Comparison of ENCODE assay signal across 8 mouse cellular contexts in the genomic region with DNA sequence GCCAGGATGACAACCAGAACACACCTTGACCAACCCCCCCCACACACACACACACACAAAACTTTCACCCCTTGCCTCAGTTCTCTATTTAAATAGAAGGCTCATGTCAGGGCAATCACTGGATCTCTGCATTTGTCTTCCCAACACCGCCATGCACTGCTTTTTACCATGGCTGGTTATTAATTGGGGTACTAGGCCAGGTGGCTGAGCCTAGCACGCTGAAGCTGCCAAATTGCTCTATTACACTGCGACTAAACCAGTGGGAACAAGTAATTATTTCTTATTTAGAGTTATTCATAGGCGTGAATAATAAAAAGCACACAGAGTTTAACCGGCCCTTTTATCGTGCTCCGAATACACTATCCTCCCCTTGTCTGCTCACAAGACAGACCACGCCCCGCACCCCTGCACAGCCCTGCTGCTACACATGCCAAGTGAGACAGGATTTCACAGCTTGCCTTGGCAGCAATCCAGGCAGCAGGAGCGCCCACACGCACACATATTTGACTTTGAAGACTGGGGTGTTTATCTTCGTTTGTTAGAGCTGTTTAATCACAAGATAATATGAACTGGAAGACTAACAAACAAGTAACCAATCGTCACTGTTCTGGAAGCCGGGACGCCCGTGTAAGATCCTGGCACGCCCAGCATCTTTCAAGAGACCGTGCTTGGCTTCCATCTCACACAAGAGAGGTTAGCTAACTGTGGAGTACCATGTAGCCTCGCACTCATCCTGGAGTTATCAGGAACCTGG. TPM values are rescaled to one million over a fixed set of nuclear protein-coding genes. Genes with fewer than 3 reads are reported as not detected.
A peak's percentile ranks its signal among the peaks of the same experiment; 100 is the strongest.
DNase-seq lines count a peak whose midpoint lies in the region; ATAC-seq and TF ChIP-seq lines count a peak whose summit lies in the region.

No protein-coding gene starts in this region.

- no peaks in the 10 kb centered on the region for H3K27me3 ChIP-seq in embryonic facial prominence, embryonic 13.5 days
- H3K27me3 ChIP-seq in heart, embryonic 10.5 days (ENCODE audit: insufficient read depth, poor library complexity, severe bottlenecking): no peaks in the 10 kb centered on the region
- H3K27me3 ChIP-seq in kidney, postnatal 0 days (ENCODE audit: insufficient read depth, low read length): no peaks in the 10 kb centered on the region
- no peaks in the 10 kb centered on the region for H3K27me3 ChIP-seq in limb, embryonic 15.5 days
- no peaks in the 10 kb centered on the region for H3K27me3 ChIP-seq in neural tube, embryonic 15.5 days (replicated peaks)

- no peak for TF ChIP-seq CTCF in kidney, postnatal 0 days (IDR thresholded peaks at IDR 0.05; ENCODE audit: low read depth)

- peaks cover 14% of the 10 kb centered on the region for H3K36me3 ChIP-seq in embryonic facial prominence, embryonic 13.5 days
- peaks cover 14% of the 10 kb centered on the region for H3K36me3 ChIP-seq in heart, embryonic 10.5 days
- no peaks in the 10 kb centered on the region for H3K36me3 ChIP-seq in kidney, postnatal 0 days (ENCODE audit: insufficient read depth, low read length)
- peaks cover 9% of the 10 kb centered on the region; the same call in 1 of the 2 replicates for H3K36me3 ChIP-seq in limb, embryonic 15.5 days
- H3K36me3 ChIP-seq in neural tube, embryonic 15.5 days: peaks cover 3% of the 10 kb centered on the region; the same call in 1 of the 2 replicates

- H3K27ac ChIP-seq in embryonic facial prominence, embryonic 13.5 days: no peak overlapping the region
- H3K27ac ChIP-seq in heart, embryonic 10.5 days: no peak overlapping the region
- no peak overlapping the region for H3K27ac ChIP-seq in kidney, postnatal 0 days
- no peak overlapping the region for H3K27ac ChIP-seq in limb, embryonic 15.5 days
- H3K27ac ChIP-seq in neural tube, embryonic 15.5 days (replicated peaks): no peak overlapping the region

- peak; percentile 86; the same call in 1 of the 2 replicates for ATAC-seq in embryonic facial prominence, embryonic 13.5 days (ENCODE audit: insufficient number of reproducible peaks, insufficient read depth, low FRiP score, low TSS enrichment, low read depth)
- 0 out of 2 replicates have a peak, but pooled peaks have one; percentile 25 for ATAC-seq in kidney, postnatal 0 days (replicated peaks; ENCODE audit: low FRiP score, low read depth)
- peak; percentile 71; the same call in 1 of the 2 replicates for ATAC-seq in limb, embryonic 15.5 days (ENCODE audit: insufficient number of reproducible peaks, low FRiP score, low TSS enrichment, low read depth)
- ATAC-seq in neural tube, embryonic 15.5 days (ENCODE audit: low FRiP score): peak; percentile 78

- H3K9me3 ChIP-seq in embryonic facial prominence, embryonic 13.5 days: no peaks in the 10 kb centered on the region
- no peaks in the 10 kb centered on the region for H3K9me3 ChIP-seq in heart, embryonic 10.5 days
- no peaks in the 10 kb centered on the region for H3K9me3 ChIP-seq in kidney, postnatal 0 days (replicated peaks; ENCODE audit: low read length)
- H3K9me3 ChIP-seq in limb, embryonic 15.5 days: no peaks in the 10 kb centered on the region
- H3K9me3 ChIP-seq in neural tube, embryonic 15.5 days (replicated peaks): no peaks in the 10 kb centered on the region

- no peak overlapping the region for H3K4me2 ChIP-seq in embryonic facial prominence, embryonic 13.5 days
- H3K4me2 ChIP-seq in kidney, postnatal 0 days (ENCODE audit: low read length): no peak overlapping the region
- peak overlapping the region; percentile 19 for H3K4me2 ChIP-seq in limb, embryonic 15.5 days
- H3K4me2 ChIP-seq in neural tube, embryonic 15.5 days: peak overlapping the region; percentile 44

- no peaks in the 10 kb centered on the region for H3K4me1 ChIP-seq in embryonic facial prominence, embryonic 13.5 days
- H3K4me1 ChIP-seq in heart, embryonic 10.5 days: peaks cover 8% of the 10 kb centered on the region; the same call in 1 of the 2 replicates
- no peaks in the 10 kb centered on the region for H3K4me1 ChIP-seq in kidney, postnatal 0 days (replicated peaks; ENCODE audit: insufficient read depth, low read length)
- H3K4me1 ChIP-seq in limb, embryonic 15.5 days: peaks cover 7% of the 10 kb centered on the region
- peaks cover 10% of the 10 kb centered on the region for H3K4me1 ChIP-seq in neural tube, embryonic 15.5 days

- DNase-seq in adrenal gland, adult 2 months: peak; percentile 24
- no peak for DNase-seq in adrenal gland, adult 8-10 months
- DNase-seq in heart, embryonic 10.5 days (ENCODE audit: low spot score): peak; percentile 83
- DNase-seq in kidney, postnatal 0 days (ENCODE audit: low spot score): peak; percentile 30
- DNase-seq in urinary bladder, postnatal 36 days (ENCODE audit: low spot score in 2 of 2): peak; percentile 34 to 60

- WGBS in embryonic facial prominence, embryonic 13.5 days: 74% methylated on average over 19 of the region's 19 CpGs
- WGBS in heart, embryonic 10.5 days: 62% methylated on average over 19 of the region's 19 CpGs
- 53% methylated on average over 19 of the region's 19 CpGs for WGBS in kidney, postnatal 0 days
- 33% methylated on average over 19 of the region's 19 CpGs for WGBS in limb, embryonic 15.5 days
- WGBS in neural tube, embryonic 15.5 days: 29% methylated on average over 19 of the region's 19 CpGs

- no peak overlapping the region for H3K4me3 ChIP-seq in embryonic facial prominence, embryonic 13.5 days
- H3K4me3 ChIP-seq in heart, embryonic 10.5 days: no peak overlapping the region
- no peak overlapping the region for H3K4me3 ChIP-seq in kidney, postnatal 0 days (replicated peaks; ENCODE audit: low read depth, low read length)
- no peak overlapping the region for H3K4me3 ChIP-seq in limb, embryonic 15.5 days
- H3K4me3 ChIP-seq in neural tube, embryonic 15.5 days (replicated peaks): no peak overlapping the region; the same call in 1 of the 2 replicates

- H3K9ac ChIP-seq in embryonic facial prominence, embryonic 13.5 days: no peak overlapping the region
- H3K9ac ChIP-seq in kidney, postnatal 0 days (ENCODE audit: low read depth, low read length): no peak overlapping the region
- H3K9ac ChIP-seq in limb, embryonic 15.5 days: no peak overlapping the region
- H3K9ac ChIP-seq in neural tube, embryonic 15.5 days (replicated peaks): no peak overlapping the region; the same call in 1 of the 2 replicates

RNA-seq across cellular contexts. Expression of a gene that starts 38.3 kb away (rescaled TPM):
- 10 to 100 TPM; 39.3 to 44.5 TPM for total RNA-seq in adrenal gland, adult 2 months (2021)
- 11.9 and 13.4 TPM in 2 replicates for polyA plus RNA-seq in adrenal gland, adult 2 months (2012; rRNA removed)
- 10 to 100 TPM; 41.1 to 48.8 (median 46.2) TPM for total RNA-seq in adrenal gland, adult 8-10 months (2022)
- 43.8 and 50.3 TPM in 2 replicates for polyA plus RNA-seq in embryonic facial prominence, embryonic 13.5 days (2015; fragmentation: Nextera tagmentation; extraction: Ambion mirVana)
- polyA plus RNA-seq in heart, embryonic 10.5 days (2016; fragmentation: Nextera tagmentation; extraction: Ambion mirVana): 32.0 and 42.3 TPM in 2 replicates
- polyA plus RNA-seq in kidney, postnatal 0 days (2015; fragmentation: Nextera tagmentation; extraction: Ambion mirVana): 29.5 and 34.2 TPM in 2 replicates
- 30.2 and 37.6 TPM in 2 replicates for polyA plus RNA-seq in limb, embryonic 15.5 days (2015; fragmentation: Nextera tagmentation; extraction: Ambion mirVana)
- 53.3 and 54.9 TPM in 2 replicates for polyA plus RNA-seq in neural tube, embryonic 15.5 days (2015; fragmentation: Nextera tagmentation; extraction: Ambion mirVana)

Comparison
In these comparisons a context has a peak if more than half of its experiments do, and no peak if none do; other contexts are left out.
1. ATAC-seq: peak in every context shown above with its lines; median percentile 86 in embryonic facial prominence, embryonic 13.5 days; 78 in neural tube, embryonic 15.5 days; 71 in limb, embryonic 15.5 days; 25 in kidney, postnatal 0 days.
2. H3K4me2 ChIP-seq: peak in limb, embryonic 15.5 days (single experiment) and neural tube, embryonic 15.5 days (single experiment); none in embryonic facial prominence, embryonic 13.5 days (single experiment) and kidney, postnatal 0 days (single experiment).